Mouse (Mus musculus) right cerebral cortex, adult 18-20 months (tissue): ENCODE measurements around the gene Frem3.

Experiments used
- DNase-seq: peaks from one replicate; pipeline ENCODE4 v3.0.0; 2022; ENCODE audit warnings: mixed read lengths

The Frem3 gene

DNA sequence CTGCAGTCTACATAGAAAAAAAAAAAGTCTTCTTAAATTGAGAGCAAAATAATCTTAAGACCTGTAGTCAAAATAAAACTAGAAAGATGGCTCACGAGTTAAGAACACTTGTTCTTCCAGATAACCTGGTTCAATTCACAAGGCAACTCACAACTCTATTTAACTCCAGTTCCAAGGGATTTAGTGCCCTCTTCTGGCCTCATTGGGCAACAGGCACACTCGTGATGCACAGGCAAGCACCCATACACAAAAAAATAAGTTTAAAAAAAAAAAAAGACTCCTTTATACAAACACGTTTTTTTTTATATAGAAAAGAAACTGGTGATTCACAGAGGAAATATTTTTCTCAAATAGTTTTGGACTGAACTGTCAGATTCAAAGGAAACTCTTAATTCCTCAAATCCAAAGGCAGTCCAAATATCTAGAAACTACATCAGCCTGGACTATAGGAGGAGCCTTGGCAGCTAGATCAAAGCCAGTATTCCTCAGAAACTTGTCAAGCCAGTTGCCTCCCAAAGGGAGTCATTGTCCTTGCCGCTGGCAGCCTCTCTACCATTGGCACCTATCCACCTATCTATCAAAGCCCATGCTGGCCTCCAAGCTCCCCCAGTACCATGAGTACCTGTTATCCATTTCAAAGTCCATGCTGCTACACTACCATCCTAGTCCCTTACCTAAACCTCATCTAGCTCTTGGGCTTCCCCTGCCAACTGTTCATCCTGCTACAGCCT lies 100.0 kb downstream of the Frem3 start:
- no peak for DNase-seq

GRCm38 (mm10) chr8:80714461-80714860 lies 103.6 kb downstream of the Frem3 start:
- DNase-seq: no peak

- no peak for DNase-seq
Measured at GRCm38 (mm10) chr8:80732326-80732725, 121.4 kb downstream of the Frem3 start.

DNA sequence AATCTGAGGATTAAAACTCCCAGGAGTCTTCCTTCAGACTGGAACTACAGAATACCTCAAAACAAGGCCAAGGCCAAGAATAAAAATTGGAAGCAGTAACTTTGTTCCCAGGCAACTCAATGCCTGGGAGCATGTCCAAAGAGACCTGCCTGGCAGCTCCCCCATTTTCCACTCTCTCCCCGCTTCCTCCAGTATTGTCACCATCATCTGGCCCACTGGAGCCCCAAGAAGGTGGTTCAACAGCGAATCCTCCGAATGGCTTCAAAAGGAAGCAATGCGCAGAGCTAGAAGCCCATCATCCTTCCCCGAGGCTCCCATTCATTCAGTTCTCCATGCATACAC lies 127.1 kb downstream of the Frem3 start:
- no peak for DNase-seq

GRCm38 (mm10) chr8:80738388-80739154 lies 127.7 kb downstream of the Frem3 start:
- DNase-seq: peak; percentile 73

DNA sequence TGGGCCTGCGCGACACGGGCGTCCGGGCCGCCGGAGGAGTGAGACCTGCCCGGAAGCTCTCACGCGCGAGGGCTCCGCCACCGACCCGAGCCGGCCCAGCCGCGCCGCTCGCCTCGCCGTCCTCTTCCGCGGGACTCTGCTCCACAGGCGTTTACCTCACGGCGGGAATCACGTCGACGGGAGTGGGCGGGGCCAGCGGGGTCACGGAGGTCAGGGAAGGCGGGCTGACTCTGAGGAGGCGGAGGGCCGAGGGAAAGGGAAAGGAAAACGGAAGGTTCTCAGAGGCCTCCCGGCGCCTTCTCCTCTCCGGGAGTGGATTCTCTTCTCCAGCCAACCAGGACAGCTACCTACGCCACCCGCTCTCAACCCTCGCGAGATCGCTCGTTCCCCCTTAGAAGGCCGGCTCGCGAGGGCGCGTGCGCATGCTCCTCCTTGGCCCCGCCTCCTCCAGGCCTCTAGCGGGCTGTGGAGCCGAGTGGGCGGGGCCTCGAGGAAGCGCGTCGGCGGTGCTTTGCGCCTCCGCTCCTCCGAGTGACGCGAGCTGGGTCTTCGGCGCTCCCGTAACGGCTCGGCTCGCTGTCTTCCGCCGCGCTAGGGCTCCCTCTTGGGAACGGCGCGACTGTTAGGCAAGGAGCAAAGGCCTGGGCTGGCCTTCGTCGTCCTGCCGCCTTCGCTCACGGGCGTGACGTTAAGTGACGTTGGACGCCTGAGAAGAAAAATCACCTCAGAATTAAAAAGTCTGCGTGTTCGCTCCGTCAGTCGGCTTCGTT lies 128.5 kb downstream of the Frem3 start, which contains the start of gene Smarca5:
Gene Smarca5, minus strand, starts transcription at position 343 of the 770 bp plus-strand sequence.
- peak; percentile 94 for DNase-seq

GRCm38 (mm10) chr8:80739932-80740331 lies 129.1 kb downstream of the Frem3 start:
- DNase-seq: no peak
